Mouse (Mus musculus) testis, adult 2 months (tissue): Measurements from ENCODE around the gene Fam168b. TPM values are rescaled to one million over a fixed set of nuclear protein-coding genes. Genes with fewer than 3 reads are reported as not detected.

Source experiments
- H3K27ac ChIP-seq: fragments of 200-500 bp; 2 replicates; pipeline ENCODE4 v1.5.1; 2012; ENCODE audit warnings: low read depth, low read length; ENCODE audit not compliant: control insufficient read depth, insufficient read depth
- H3K27me3 ChIP-seq: fragments of 200-500 bp; 2 replicates; pipeline ENCODE4 v1.6.1; 2012; ENCODE audit warnings: mild to moderate bottlenecking, low read length, moderate library complexity; ENCODE audit not compliant: control insufficient read depth, insufficient read depth
- H3K36me3 ChIP-seq: fragments of 200-500 bp; 2 replicates; pipeline ENCODE4 v1.6.1; 2012; ENCODE audit warnings: mild to moderate bottlenecking, low read length; ENCODE audit not compliant: control insufficient read depth, insufficient read depth
- H3K4me1 ChIP-seq: fragments of 200-500 bp; 2 replicates; pipeline ENCODE4 v1.6.1; 2012; ENCODE audit warnings: low read length; ENCODE audit not compliant: control insufficient read depth, insufficient read depth
- H3K4me3 ChIP-seq: fragments of 200-500 bp; 2 replicates; pipeline ENCODE4 v1.5.1; 2012; ENCODE audit warnings: low read depth, mild to moderate bottlenecking, low read length, moderate library complexity, mixed read lengths; ENCODE audit not compliant: control insufficient read depth
- CTCF ChIP-seq: fragments of 200-500 bp; IDR thresholded peaks from 2 replicates; pipeline ENCODE4 v1.5.1; 2012; ENCODE audit warnings: low read depth, mild to moderate bottlenecking, inconsistent platforms, low read length, moderate library complexity; ENCODE audit not compliant: control insufficient read depth, insufficient read depth, insufficient replicate concordance
- POLR2A ChIP-seq: fragments of 200-500 bp; IDR thresholded peaks from 2 replicates; pipeline ENCODE4 v1.6.1; 2012; ENCODE audit warnings: low read depth, mild to moderate bottlenecking, inconsistent platforms, low read length, moderate library complexity; ENCODE audit not compliant: control insufficient read depth
- polyA plus RNA-seq: library from polyadenylated mRNA; depleted of rRNA; stranded (reverse); fragments of >200 nt; gene quantifications from 2 replicates; pipeline ENCODE4 v1.2.3, GENCODE M21; 2012

Fam168b gene
- polyA plus RNA-seq, 1 experiment, result 70.5 TPM

GRCm38 (mm10) chr1:34822746-34823145 is 20.1 kb downstream of the Fam168b start:
- no peaks in the 10 kb centered on the region; the same call in none of the 2 replicates for H3K36me3 ChIP-seq
- TF ChIP-seq CTCF, result no peak
- no peak for TF ChIP-seq POLR2A
- H3K4me3 ChIP-seq, result no peak overlapping the region
- H3K27ac ChIP-seq, result no peak overlapping the region
- H3K4me1 ChIP-seq, result no peaks in the 10 kb centered on the region
- no peaks in the 10 kb centered on the region for H3K27me3 ChIP-seq

- no peaks in the 10 kb centered on the region; the same call in none of the 2 replicates for H3K36me3 ChIP-seq
- TF ChIP-seq CTCF (no peak), POLR2A (no peak)
Measured at GRCm38 (mm10) chr1:34822003-34822402, 20.9 kb downstream of the Fam168b start.

GRCm38 (mm10) chr1:34821411-34821810 is 21.5 kb downstream of the Fam168b start:
- H3K36me3 ChIP-seq, result no peaks in the 10 kb centered on the region; the same call in none of the 2 replicates
- H3K27ac ChIP-seq, result no peak overlapping the region
- no peaks in the 10 kb centered on the region for H3K4me1 ChIP-seq
- H3K4me3 ChIP-seq, result no peak overlapping the region
- TF ChIP-seq POLR2A (no peak), CTCF (no peak)
- no peaks in the 10 kb centered on the region for H3K27me3 ChIP-seq

More at GRCm38 (mm10) chr1:34822003-34822402, 20.9 kb downstream of the Fam168b start:
- Histone ChIP-seq H3K27me3 (no peaks in the 10 kb centered on the region), H3K4me1 (no peaks in the 10 kb centered on the region), H3K4me3 (no peak overlapping the region), H3K27ac (no peak overlapping the region)

- Histone ChIP-seq H3K27me3 (no peaks in the 10 kb centered on the region), H3K27ac (no peak overlapping the region), H3K36me3 (no peaks in the 10 kb centered on the region), H3K4me1 (no peaks in the 10 kb centered on the region), H3K4me3 (no peak overlapping the region)
- no peak for TF ChIP-seq POLR2A
Measured at GRCm38 (mm10) chr1:34819225-34819910, 23.5 kb downstream of the Fam168b start.

GRCm38 (mm10) chr1:34815843-34816242 is 27.0 kb downstream of the Fam168b start:
- Histone ChIP-seq H3K36me3 (no peaks in the 10 kb centered on the region), H3K4me3 (no peak overlapping the region), H3K4me1 (no peaks in the 10 kb centered on the region), H3K27ac (no peak overlapping the region), H3K27me3 (no peaks in the 10 kb centered on the region)
- TF ChIP-seq POLR2A, result no peak
- no peak for TF ChIP-seq CTCF

GRCm38 (mm10) chr1:34812407-34813247 is 30.2 kb downstream of the Fam168b start:
- no peak overlapping the region for H3K27ac ChIP-seq
- no peaks in the 10 kb centered on the region for H3K4me1 ChIP-seq
- no peak for TF ChIP-seq CTCF
- no peak for TF ChIP-seq POLR2A
- no peaks in the 10 kb centered on the region for H3K36me3 ChIP-seq
- H3K4me3 ChIP-seq, result no peak overlapping the region
- H3K27me3 ChIP-seq, result no peaks in the 10 kb centered on the region

- Histone ChIP-seq H3K4me3 (no peak overlapping the region), H3K36me3 (no peaks in the 10 kb centered on the region), H3K27ac (no peak overlapping the region), H3K4me1 (no peaks in the 10 kb centered on the region), H3K27me3 (no peaks in the 10 kb centered on the region)
- TF ChIP-seq POLR2A (no peak), CTCF (no peak)
Measured at GRCm38 (mm10) chr1:34811581-34811980, 31.3 kb downstream of the Fam168b start.
